Mouse (Mus musculus) testis, adult 2 months (tissue): ENCODE measurements around the gene 6330403K07Rik.

Experiments
- CTCF ChIP-seq: fragments of 200-500 bp; IDR thresholded peaks from 2 replicates; pipeline ENCODE4 v1.5.1; 2012; ENCODE audit warnings: low read depth, mild to moderate bottlenecking, inconsistent platforms, low read length, moderate library complexity; ENCODE audit not compliant: control insufficient read depth, insufficient read depth, insufficient replicate concordance
- POLR2A ChIP-seq: fragments of 200-500 bp; IDR thresholded peaks from 2 replicates; pipeline ENCODE4 v1.6.1; 2012; ENCODE audit warnings: low read depth, mild to moderate bottlenecking, inconsistent platforms, low read length, moderate library complexity; ENCODE audit not compliant: control insufficient read depth

DNA sequence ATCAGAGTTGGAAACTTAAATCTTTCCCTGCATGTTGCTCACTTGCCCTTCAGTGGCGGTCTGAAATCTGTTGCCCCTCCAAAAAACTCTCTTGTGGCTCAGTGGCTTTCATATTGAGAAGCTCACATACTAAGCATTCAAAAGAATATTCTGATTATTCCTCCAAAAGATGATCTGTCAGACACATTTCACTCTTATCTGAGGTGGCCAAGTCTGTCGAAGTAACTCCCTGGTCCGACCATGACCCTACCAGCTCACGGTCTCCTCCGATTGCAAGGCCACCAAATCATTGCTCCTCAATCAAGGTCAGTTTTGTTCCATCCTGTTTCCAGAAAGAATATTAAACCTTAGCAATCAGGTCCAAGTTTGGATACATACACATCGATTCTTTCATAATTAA is 26.3 kb downstream of the 6330403K07Rik start:
- TF ChIP-seq CTCF (no peak), POLR2A (no peak)
